In genomic region chr4:97578571-97579165, GRCm38 (mm10) we compare ENCODE assay signal across 24 mouse cellular contexts.
A peak's percentile ranks its signal among the peaks of the same experiment; 100 is the strongest.
DNase-seq lines count a peak whose midpoint lies in the region; ATAC-seq lines count a peak whose summit lies in the region.
"Had no signal": no experiment of that assay in that cellular context is flagged by ENCODE, and none has a peak within 500 bp of the region (broad histone marks: within the 10 kb centered on the region; RNA-seq: fewer than 3 reads in every experiment).

No protein-coding gene starts in this region.

- no peaks in the 10 kb centered on the region for H3K27me3 ChIP-seq in forebrain, embryonic 13.5 days
- no peaks in the 10 kb centered on the region for H3K27me3 ChIP-seq in forebrain, embryonic 12.5 days
- no peaks in the 10 kb centered on the region for H3K27me3 ChIP-seq in embryonic facial prominence, embryonic 10.5 days (replicated peaks; ENCODE audit: low read depth, poor library complexity, severe bottlenecking)
- no peaks in the 10 kb centered on the region for H3K27me3 ChIP-seq in hindbrain, embryonic 16.5 days (replicated peaks; ENCODE audit: control insufficient read depth, insufficient read depth, low read length)
- H3K27me3 ChIP-seq: CH12.LX; neural tube, embryonic 13.5 days had no signal

- intact Hi-C loops in heart, postnatal 36 days (cut with DNase I), result no loop called here

- DNase-seq in Muller cell, postnatal 12 days (ENCODE audit: inconsistent ontology term), result peak; percentile 53
- no peak for DNase-seq in embryonic facial prominence, embryonic 10.5 days (ENCODE audit: low spot score)
- DNase-seq in heart, postnatal 36 days, result no peak
- DNase-seq in lung, postnatal 14 days, result no peak
- DNase-seq: adrenal gland, adult 2 months; cerebellum, adult 11-12 months; gastrocnemius, postnatal 10 days; kidney, adult 18-20 months; left cerebral cortex, postnatal 4 days; retina, postnatal 1 day; right cerebral cortex, postnatal 25 days; spleen, adult 18-20 months had no signal

- H3K27ac ChIP-seq in forebrain, embryonic 13.5 days, result no peak overlapping the region
- no peak overlapping the region for H3K27ac ChIP-seq in forebrain, embryonic 12.5 days
- H3K27ac ChIP-seq in embryonic facial prominence, embryonic 10.5 days (replicated peaks), result peak overlapping the region; percentile 69; the same call in 1 of the 2 replicates
- no peak overlapping the region for H3K27ac ChIP-seq in hindbrain, embryonic 16.5 days (ENCODE audit: low read depth, low read length)
- H3K27ac ChIP-seq: kidney, postnatal 0 days; macrophage; neural tube, embryonic 13.5 days had no signal

- H3K4me1 ChIP-seq in forebrain, embryonic 13.5 days, result peaks cover 63% of the 10 kb centered on the region
- H3K4me1 ChIP-seq in forebrain, embryonic 12.5 days, result peaks cover 28% of the 10 kb centered on the region
- H3K4me1 ChIP-seq in embryonic facial prominence, embryonic 10.5 days, result peaks cover 81% of the 10 kb centered on the region
- no peaks in the 10 kb centered on the region; the same call in 1 of the 2 replicates for H3K4me1 ChIP-seq in hindbrain, embryonic 16.5 days (ENCODE audit: control insufficient read depth, insufficient read depth, low read depth, low read length)

- H3K4me2 ChIP-seq in forebrain, embryonic 13.5 days, result peak overlapping the region; percentile 4; the same call in 1 of the 2 replicates
- no peak overlapping the region for H3K4me2 ChIP-seq in forebrain, embryonic 12.5 days
- H3K4me2 ChIP-seq in hindbrain, embryonic 16.5 days (ENCODE audit: low read length), result peak overlapping the region; percentile 6; the same call in 1 of the 2 replicates
- H3K4me2 ChIP-seq: heart, embryonic 11.5 days; neural tube, embryonic 13.5 days had no signal

- WGBS in forebrain, embryonic 13.5 days, result 79% methylated on average over 9 of the region's 9 CpGs
- 80% methylated on average over 9 of the region's 9 CpGs for WGBS in forebrain, embryonic 12.5 days
- 53% methylated on average over 9 of the region's 9 CpGs for WGBS in embryonic facial prominence, embryonic 10.5 days
- 66% methylated on average over 9 of the region's 9 CpGs for WGBS in hindbrain, embryonic 16.5 days

- H3K9ac ChIP-seq in forebrain, embryonic 13.5 days, result 0 out of 2 replicates have a peak overlapping the region, but pooled peaks have one; percentile 23
- no peak overlapping the region for H3K9ac ChIP-seq in forebrain, embryonic 12.5 days
- H3K9ac ChIP-seq in hindbrain, embryonic 16.5 days (ENCODE audit: low read depth, low read length), result no peak overlapping the region
- H3K9ac ChIP-seq: neural tube, embryonic 13.5 days had no signal

- H3K36me3 ChIP-seq in forebrain, embryonic 13.5 days (ENCODE audit: poor library complexity, severe bottlenecking), result peaks cover 3% of the 10 kb centered on the region; the same call in 1 of the 2 replicates
- H3K36me3 ChIP-seq in forebrain, embryonic 12.5 days (replicated peaks), result peaks cover 7% of the 10 kb centered on the region; the same call in 1 of the 2 replicates
- H3K36me3 ChIP-seq in embryonic facial prominence, embryonic 10.5 days (replicated peaks), result no peaks in the 10 kb centered on the region
- no peaks in the 10 kb centered on the region for H3K36me3 ChIP-seq in hindbrain, embryonic 16.5 days (ENCODE audit: control insufficient read depth, insufficient read depth, low read length)
- H3K36me3 ChIP-seq: G1E; neural tube, embryonic 13.5 days had no signal

- ATAC-seq in forebrain, embryonic 13.5 days, result no peak
- no peak for ATAC-seq in forebrain, embryonic 12.5 days (ENCODE audit: low FRiP score)
- no peak for ATAC-seq in hindbrain, embryonic 16.5 days
- ATAC-seq: inflammation-experienced regulatory T-cells, adult 6 months; midbrain, embryonic 16.5 days had no signal

- no peaks in the 10 kb centered on the region for H3K9me3 ChIP-seq in forebrain, embryonic 13.5 days (replicated peaks)
- no peaks in the 10 kb centered on the region for H3K9me3 ChIP-seq in forebrain, embryonic 12.5 days
- H3K9me3 ChIP-seq in embryonic facial prominence, embryonic 10.5 days, result no peaks in the 10 kb centered on the region
- H3K9me3 ChIP-seq in hindbrain, embryonic 16.5 days (ENCODE audit: control insufficient read depth, low read length), result no peaks in the 10 kb centered on the region
- H3K9me3 ChIP-seq: neural tube, embryonic 13.5 days had no signal

- no peak overlapping the region for H3K4me3 ChIP-seq in forebrain, embryonic 13.5 days
- H3K4me3 ChIP-seq in forebrain, embryonic 12.5 days (replicated peaks), result no peak overlapping the region
- no peak overlapping the region for H3K4me3 ChIP-seq in embryonic facial prominence, embryonic 10.5 days
- no peak overlapping the region for H3K4me3 ChIP-seq in hindbrain, embryonic 16.5 days (ENCODE audit: low read length)
- H3K4me3 ChIP-seq: myocyte; neural tube, embryonic 13.5 days had no signal
